Mouse (Mus musculus) forebrain, embryonic 14.5 days (tissue): ENCODE measurements around the gene Prr12. TPM values are rescaled to one million over a fixed set of nuclear protein-coding genes. Genes with fewer than 3 reads are reported as not detected.

Source experiments
- ATAC-seq: fragments of 200-750 bp; cut with Nextera tagmentation; 2 replicates; pipeline ENCODE4 v1.8.0; 2017; ENCODE audit warnings: mild to moderate bottlenecking, moderate library complexity
- DNase-seq: peaks from one replicate; pipeline ENCODE4 v3.0.0-alpha.2; 2015; ENCODE audit warnings: low spot score
- H3K27ac ChIP-seq: fragments of 300-500 bp; sonication (generic); 2 replicates; pipeline ENCODE4 v1.5.1; 2014; ENCODE audit warnings: low read depth, mild to moderate bottlenecking, control low read depth, low read length, moderate library complexity
- H3K27me3 ChIP-seq: fragments of 300-500 bp; sonication (generic); replicated peaks from 2 replicates; pipeline ENCODE4 v1.6.1; 2014; ENCODE audit warnings: low read length, control low read depth, mixed read lengths; ENCODE audit not compliant: control insufficient read depth, insufficient read depth
- H3K36me3 ChIP-seq: fragments of 300-500 bp; sonication (generic); 2 replicates; pipeline ENCODE4 v1.6.1; 2014; ENCODE audit warnings: low read length, control low read depth; ENCODE audit not compliant: control insufficient read depth, insufficient read depth
- H3K4me1 ChIP-seq: fragments of 300-500 bp; sonication (generic); 2 replicates; pipeline ENCODE4 v1.6.1; 2014; ENCODE audit warnings: antibody characterized with exemption, low read length, control low read depth; ENCODE audit not compliant: control insufficient read depth, insufficient read depth
- H3K4me2 ChIP-seq: fragments of 300-500 bp; sonication (generic); 2 replicates; pipeline ENCODE4 v1.6.1; 2014; ENCODE audit warnings: mild to moderate bottlenecking, control low read depth, low read length
- H3K4me3 ChIP-seq: fragments of 300-500 bp; sonication (generic); 2 replicates; pipeline ENCODE4 v1.5.1; 2014; ENCODE audit warnings: low read depth, low read length, control low read depth
- H3K9ac ChIP-seq: fragments of 300-500 bp; sonication (generic); 2 replicates; pipeline ENCODE4 v1.6.1; 2014; ENCODE audit warnings: mild to moderate bottlenecking, low read length, control low read depth, moderate library complexity
- H3K9me3 ChIP-seq: fragments of 300-500 bp; sonication (generic); replicated peaks from 2 replicates; pipeline ENCODE4 v1.6.1; 2016; ENCODE audit warnings: low read length, control low read depth, mixed read lengths; ENCODE audit not compliant: control insufficient read depth
- WGBS: fragments of 180-500 bp; shearing (Covaris S2); extraction: QIAGEN DNeasy Blood & Tissue Kit; methylation state at CpG from one replicate; pipeline ENCODE4 v1.1.7; 2014; 5-methylcytosine and 5-hydroxymethylcytosine counted together
- polyA plus RNA-seq: library from polyadenylated mRNA; unstranded; fragments of >200 nt; fragmentation: Nextera tagmentation; extraction: Ambion mirVana; gene quantifications from 2 replicates; pipeline ENCODE4 v1.2.1, GENCODE M21; 2014

Prr12 gene
- polyA plus RNA-seq, 1 experiment from 2014 or later: 13.6 TPM

DNA sequence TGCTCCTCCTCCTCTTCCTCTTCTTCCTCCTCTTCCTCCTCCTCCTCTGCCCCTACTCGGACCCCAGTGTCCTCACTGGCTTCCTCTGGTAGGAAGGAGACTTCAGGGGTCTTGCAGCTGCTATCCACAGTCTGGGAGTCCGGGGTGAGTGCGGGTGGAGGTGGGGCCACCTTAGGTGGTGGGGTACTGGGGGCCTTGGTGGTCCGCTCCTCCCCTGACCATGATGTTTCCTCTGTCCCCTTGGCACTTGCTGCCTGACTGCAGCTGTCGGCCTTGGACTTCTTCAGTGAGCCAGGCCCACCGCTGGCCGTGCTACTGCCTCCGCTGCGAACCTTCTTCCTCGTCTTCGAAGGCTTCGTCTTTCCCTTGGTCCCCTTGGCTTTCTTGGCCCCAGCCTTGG is 46.2 kb downstream of the Prr12 start:
- 98% methylated on average over 12 of the region's 12 CpGs for WGBS
- H3K4me2 ChIP-seq: no peak overlapping the region
- peaks cover 99% of the 10 kb centered on the region for H3K36me3 ChIP-seq
- no peak for ATAC-seq
- H3K27me3 ChIP-seq: no peaks in the 10 kb centered on the region
- no peaks in the 10 kb centered on the region for H3K9me3 ChIP-seq
- H3K9ac ChIP-seq: no peak overlapping the region
- no peak overlapping the region for H3K4me3 ChIP-seq
- no peaks in the 10 kb centered on the region for H3K4me1 ChIP-seq
- no peak overlapping the region for H3K27ac ChIP-seq
- DNase-seq: no peak

DNA sequence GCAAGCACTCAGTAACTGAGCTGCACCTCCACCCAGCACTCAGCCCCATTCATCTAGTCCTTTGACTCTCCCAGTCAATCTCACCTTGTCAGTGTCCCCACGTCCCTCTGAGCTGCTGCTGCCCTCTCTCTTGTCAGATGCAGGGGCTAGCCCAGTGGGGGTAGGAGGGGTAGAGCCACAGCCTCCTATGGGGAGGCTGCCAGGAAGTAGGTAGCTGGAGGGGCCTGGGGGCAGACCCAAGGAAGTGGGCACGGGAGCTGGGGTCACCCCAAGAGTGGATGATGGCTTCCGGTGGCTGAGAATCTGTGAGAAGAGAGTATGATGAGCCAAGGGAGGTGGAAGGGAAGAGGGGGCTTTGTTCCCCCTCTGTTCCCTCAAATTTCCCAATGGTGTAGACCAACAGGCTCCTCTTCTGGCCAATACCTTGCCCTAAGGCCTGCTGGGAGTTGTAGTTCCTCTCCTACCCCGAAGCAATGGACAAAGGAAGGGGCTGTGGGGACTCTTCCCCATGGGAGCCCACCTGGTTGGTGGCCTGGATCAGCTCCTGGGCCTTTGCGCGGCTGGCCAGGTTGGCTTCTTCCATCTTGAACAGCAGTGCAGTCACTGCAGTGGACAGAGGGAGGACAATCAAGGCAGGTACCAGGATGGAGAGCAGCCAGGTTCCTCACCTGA is 47.2 kb downstream of the Prr12 start:
- no peak for ATAC-seq

DNA sequence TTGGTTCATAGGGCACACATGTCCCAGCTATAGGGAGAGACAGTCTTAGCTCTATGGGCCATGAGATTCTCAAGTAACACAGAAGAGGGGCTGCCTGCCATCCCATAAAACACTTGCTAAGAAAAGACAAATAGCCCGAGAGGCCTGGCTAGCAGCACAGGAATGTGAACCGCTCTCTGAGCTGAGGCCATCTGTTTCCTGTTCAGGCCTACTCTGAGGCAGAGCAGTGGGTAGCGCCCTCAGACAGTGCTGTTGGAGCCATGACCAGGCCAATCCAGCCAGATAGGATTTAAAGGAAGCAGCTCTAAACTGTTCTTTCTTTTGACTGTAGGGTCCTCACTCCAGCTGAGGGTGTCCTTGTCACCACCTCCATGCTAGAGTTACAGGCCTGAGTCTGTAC is 48.1 kb downstream of the Prr12 start:
- H3K9me3 ChIP-seq: no peaks in the 10 kb centered on the region
- no peaks in the 10 kb centered on the region for H3K27me3 ChIP-seq
- H3K9ac ChIP-seq: no peak overlapping the region
- no peak overlapping the region for H3K4me3 ChIP-seq
- no peaks in the 10 kb centered on the region for H3K4me1 ChIP-seq
- no peak for DNase-seq
- H3K36me3 ChIP-seq: peaks cover 99% of the 10 kb centered on the region
- no peak overlapping the region for H3K27ac ChIP-seq
- H3K4me2 ChIP-seq: no peak overlapping the region
- WGBS: 88% methylated on average over 3 of the region's 3 CpGs
- ATAC-seq: no peak

More for the DNA sequence above, 47.2 kb downstream of the Prr12 start:
- Histone ChIP-seq H3K4me1 (no peaks in the 10 kb centered on the region), H3K27ac (no peak overlapping the region), H3K36me3 (peaks cover 99% of the 10 kb centered on the region), H3K9me3 (no peaks in the 10 kb centered on the region), H3K4me2 (no peak overlapping the region), H3K27me3 (no peaks in the 10 kb centered on the region), H3K9ac (no peak overlapping the region), H3K4me3 (no peak overlapping the region)
- 89% methylated on average over 6 of the region's 6 CpGs for WGBS
- DNase-seq: no peak

DNA sequence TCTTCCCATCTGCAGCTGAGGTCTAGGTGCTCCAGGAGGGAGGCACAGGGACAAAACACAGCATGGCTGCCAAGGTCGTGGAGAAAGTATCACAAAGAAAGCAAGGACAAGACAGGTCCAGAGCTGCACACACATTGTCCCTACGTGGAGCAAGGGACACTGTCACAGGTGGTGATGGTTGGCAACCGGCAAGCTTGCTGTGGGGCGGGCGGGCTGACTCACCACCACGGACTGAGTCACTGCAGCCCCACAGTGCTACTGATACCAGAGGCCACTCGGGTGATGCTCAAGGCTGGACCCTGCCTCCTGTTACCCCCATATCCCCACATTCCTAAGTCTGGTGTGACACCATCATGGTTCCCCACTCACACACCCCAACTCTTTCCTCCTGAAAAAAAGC is 50.2 kb downstream of the Prr12 start:
- no peak for ATAC-seq
- peaks cover 10% of the 10 kb centered on the region for H3K4me1 ChIP-seq
- H3K9me3 ChIP-seq: no peaks in the 10 kb centered on the region
- H3K27me3 ChIP-seq: no peaks in the 10 kb centered on the region
- 92% methylated on average over 7 of the region's 7 CpGs for WGBS
- DNase-seq: no peak
- H3K4me2 ChIP-seq: no peak overlapping the region
- no peak overlapping the region for H3K9ac ChIP-seq
- H3K27ac ChIP-seq: no peak overlapping the region
- H3K36me3 ChIP-seq: peaks cover 82% of the 10 kb centered on the region
- no peak overlapping the region for H3K4me3 ChIP-seq

DNA sequence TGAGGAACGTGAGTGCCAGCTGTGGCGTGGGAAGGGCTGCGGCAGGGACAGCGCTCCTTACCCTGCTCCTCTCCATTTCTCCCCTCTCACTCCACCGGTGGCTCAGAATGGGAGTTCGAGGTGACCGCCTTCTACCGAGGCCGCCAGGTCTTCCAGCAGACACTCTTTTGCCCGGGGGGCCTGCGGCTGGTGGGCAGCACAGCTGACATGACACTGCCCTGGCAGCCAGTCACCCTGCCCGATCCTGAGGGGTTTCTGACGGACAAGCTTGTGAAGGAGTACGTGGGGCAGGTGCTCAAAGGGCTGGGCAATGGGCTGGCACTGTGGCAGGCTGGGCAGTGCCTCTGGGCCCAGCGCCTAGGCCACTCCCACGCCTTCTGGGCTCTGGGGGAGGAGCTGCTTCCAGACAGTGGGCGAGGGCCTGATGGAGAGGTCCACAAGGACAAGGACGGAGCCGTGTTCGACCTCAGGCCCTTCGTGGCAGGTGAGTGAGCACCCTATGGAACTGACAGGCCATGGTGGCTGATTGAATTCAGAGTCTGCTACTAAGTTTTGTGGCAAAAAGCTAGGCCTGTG is 52.1 kb downstream of the Prr12 start:
- Histone ChIP-seq H3K36me3 (peaks cover 64% of the 10 kb centered on the region), H3K27me3 (no peaks in the 10 kb centered on the region), H3K9ac (no peak overlapping the region), H3K4me1 (peaks cover 16% of the 10 kb centered on the region), H3K27ac (no peak overlapping the region), H3K4me3 (no peak overlapping the region), H3K4me2 (no peak overlapping the region), H3K9me3 (no peaks in the 10 kb centered on the region)
- ATAC-seq: no peak
- no peak for DNase-seq
- 86% methylated on average over 21 of the region's 21 CpGs for WGBS

DNA sequence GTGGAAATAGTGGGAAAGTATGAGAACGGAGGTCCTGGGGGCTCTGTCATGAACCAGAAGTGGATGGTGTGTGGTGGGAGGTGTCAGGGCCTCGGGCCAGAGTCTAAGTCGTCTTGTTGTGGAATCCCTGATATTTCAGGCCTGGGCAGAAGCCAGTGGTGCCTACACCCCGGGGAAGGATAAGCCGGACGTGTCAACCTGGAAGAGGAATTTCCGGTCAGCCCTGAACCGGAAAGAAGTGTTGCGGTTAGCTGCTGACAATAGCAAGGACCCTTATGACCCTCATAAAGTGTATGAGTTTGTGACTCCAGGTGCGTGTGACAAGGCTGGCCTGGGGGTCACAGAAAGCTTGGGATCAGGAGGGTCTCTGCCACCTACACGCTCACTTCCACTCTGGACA is 52.9 kb downstream of the Prr12 start:
- no peak for DNase-seq
- 88% methylated on average over 11 of the region's 11 CpGs for WGBS
- Histone ChIP-seq H3K27ac (no peak overlapping the region), H3K4me3 (no peak overlapping the region), H3K9me3 (no peaks in the 10 kb centered on the region), H3K4me1 (peaks cover 16% of the 10 kb centered on the region), H3K4me2 (no peak overlapping the region), H3K36me3 (peaks cover 56% of the 10 kb centered on the region), H3K27me3 (no peaks in the 10 kb centered on the region), H3K9ac (no peak overlapping the region)
- ATAC-seq: no peak

DNA sequence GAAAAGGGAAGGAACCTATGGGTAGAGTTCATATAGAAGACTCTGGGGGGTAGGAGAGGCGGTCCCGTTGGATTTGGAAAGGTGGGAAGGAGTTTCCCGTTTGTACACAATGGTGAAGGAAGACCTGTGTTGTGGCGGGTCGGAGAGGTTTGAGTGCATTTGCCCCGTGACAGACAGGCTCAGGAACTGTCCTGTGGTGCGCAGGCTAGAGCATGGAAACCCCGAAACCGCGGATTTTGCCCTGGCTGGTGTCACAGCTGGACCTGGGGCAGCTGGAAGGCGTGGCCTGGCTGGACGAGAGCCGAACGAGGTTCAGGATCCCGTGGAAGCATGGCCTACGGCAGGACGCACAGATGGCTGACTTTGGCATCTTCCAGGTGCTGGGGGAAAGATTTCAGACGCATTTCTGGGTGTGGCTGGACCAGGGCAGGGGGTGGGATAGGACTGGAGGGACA is 54.2 kb downstream of the Prr12 start, which contains the start of gene Bcl2l12:
Gene Bcl2l12, minus strand, starts transcription at position 212 of the 455 bp plus-strand sequence.
- Histone ChIP-seq H3K4me2 (peak within 1 kb of the TSS; percentile 81), H3K36me3 (peaks cover 53% of the 10 kb centered on the region), H3K9ac (peak within 1 kb of the TSS; percentile 75), H3K9me3 (no peaks in the 10 kb centered on the region), H3K4me1 (peaks cover 16% of the 10 kb centered on the region), H3K27me3 (no peaks in the 10 kb centered on the region), H3K27ac (peak within 1 kb of the TSS; percentile 76), H3K4me3 (peak within 1 kb of the TSS; percentile 45)
- peak; percentile 29 for DNase-seq
- WGBS: 3% methylated on average over 18 of the region's 18 CpGs
- ATAC-seq: no peak

DNA sequence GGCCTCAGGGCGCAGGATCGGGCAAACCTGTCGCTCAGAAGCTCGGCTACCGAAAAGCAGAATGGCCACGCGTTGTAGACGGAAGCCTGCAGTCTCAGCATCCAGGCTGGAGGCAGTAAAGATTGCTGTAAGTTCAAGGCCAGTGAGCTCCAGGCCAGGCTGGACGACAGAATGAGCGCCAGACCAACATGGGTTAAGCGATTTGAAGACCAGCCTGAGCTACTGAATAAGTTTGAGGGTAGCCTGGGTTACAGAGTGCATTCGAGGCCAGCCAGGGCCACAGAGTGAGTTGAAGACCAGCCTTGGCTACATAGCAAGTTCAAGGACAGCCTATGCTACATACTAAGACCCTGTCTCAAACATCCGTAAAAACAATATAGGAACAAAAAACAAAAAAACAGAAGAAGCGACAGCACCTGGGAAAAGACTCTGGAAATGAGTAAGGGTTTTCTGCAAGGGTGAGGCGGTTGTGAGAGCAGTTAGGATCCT is 54.7 kb downstream of the Prr12 start:
- Histone ChIP-seq H3K27ac (peak overlapping the region; percentile 76), H3K4me3 (peak overlapping the region; percentile 45), H3K36me3 (peaks cover 53% of the 10 kb centered on the region), H3K9me3 (no peaks in the 10 kb centered on the region), H3K9ac (peak overlapping the region; percentile 75), H3K4me1 (peaks cover 16% of the 10 kb centered on the region), H3K27me3 (no peaks in the 10 kb centered on the region), H3K4me2 (peak overlapping the region; percentile 81)
- no peak; the same call in 1 of the 2 replicates for ATAC-seq
- no peak for DNase-seq
- 3% methylated on average over 15 of the region's 15 CpGs for WGBS
